Mouse (Mus musculus): ENCODE results near the gene Dgka.

Gene Dgka

GRCm38 (mm10) chr10:128744680-128745601 lies at the start of gene Dgka:
TSS of gene Dgka (minus strand) at chr10:128744855.
- peak; percentile 68 for DNase-seq (ENCODE audit: low read depth)

GRCm38 (mm10) chr10:128794391-128794790 lies 49.7 kb upstream of the Dgka start:
- DNase-seq (ENCODE audit: low read depth) = peak; percentile 60

GRCm38 (mm10) chr10:128793258-128793657 lies 48.6 kb upstream of the Dgka start:
- peak; percentile 31 for DNase-seq (ENCODE audit: low read depth)

- DNase-seq (ENCODE audit: low read depth) = peak; percentile 67
Measured at GRCm38 (mm10) chr10:128792041-128792440, 47.4 kb upstream of the Dgka start.

GRCm38 (mm10) chr10:128790398-128791124 lies 45.9 kb upstream of the Dgka start, which contains the start of gene Mmp19:
TSS of gene Mmp19 (plus strand) at chr10:128790910.
- DNase-seq (ENCODE audit: low read depth) = peak; percentile 67

GRCm38 (mm10) chr10:128780200-128780599 lies 35.5 kb upstream of the Dgka start:
- peak; percentile 68 for DNase-seq (ENCODE audit: low read depth)

- DNase-seq (ENCODE audit: low read depth) = peak; percentile 93
Measured at GRCm38 (mm10) chr10:128779011-128779795, 34.5 kb upstream of the Dgka start.

- no peak for DNase-seq (ENCODE audit: low read depth)
Measured at GRCm38 (mm10) chr10:128778441-128778840, 33.8 kb upstream of the Dgka start.

GRCm38 (mm10) chr10:128773685-128774084 lies 29.0 kb upstream of the Dgka start:
- DNase-seq (ENCODE audit: low read depth) = peak; percentile 67

GRCm38 (mm10) chr10:128772895-128773294 lies 28.2 kb upstream of the Dgka start:
- DNase-seq (ENCODE audit: low read depth) = peak; percentile 61

- DNase-seq (ENCODE audit: low read depth) = peak; percentile 94
Measured at GRCm38 (mm10) chr10:128748252-128748864, 3.7 kb upstream of the Dgka start.

- DNase-seq (ENCODE audit: low read depth) = peak; percentile 95
Measured at GRCm38 (mm10) chr10:128747646-128748251, 3.1 kb upstream of the Dgka start, which contains the start of gene Pym1. TSS of gene Pym1 (plus strand) at chr10:128747889.

GRCm38 (mm10) chr10:128746972-128747645 lies 2.5 kb upstream of the Dgka start:
- DNase-seq (ENCODE audit: low read depth) = no peak

- no peak for DNase-seq (ENCODE audit: low read depth)
Measured at GRCm38 (mm10) chr10:128745946-128746613, 1.4 kb upstream of the Dgka start.

- no peak for DNase-seq (ENCODE audit: low read depth)
Measured at GRCm38 (mm10) chr10:128744211-128744610, 444 bp downstream of the Dgka start.

- peak; percentile 50 for DNase-seq (ENCODE audit: low read depth)
Measured at GRCm38 (mm10) chr10:128743791-128744191, 864 bp downstream of the Dgka start.

- DNase-seq (ENCODE audit: low read depth) = peak; percentile 45
Measured at GRCm38 (mm10) chr10:128743235-128743634, 1.4 kb downstream of the Dgka start.

GRCm38 (mm10) chr10:128742616-128743015 lies 2.0 kb downstream of the Dgka start:
- no peak for DNase-seq (ENCODE audit: low read depth)

- DNase-seq (ENCODE audit: low read depth) = no peak
Measured at GRCm38 (mm10) chr10:128740296-128740695, 4.4 kb downstream of the Dgka start.

- DNase-seq (ENCODE audit: low read depth) = no peak
Measured at GRCm38 (mm10) chr10:128737435-128737834, 7.2 kb downstream of the Dgka start.

Data from 416B (cell line).